Mouse (Mus musculus) midbrain, embryonic 16.5 days (tissue): ENCODE data around the gene 4930402K13Rik. TPM values are rescaled to one million over a fixed set of nuclear protein-coding genes. Genes with fewer than 3 reads are reported as not detected.
"Not testable (repeated sequence)": the region's sequence is repeated elsewhere in the genome, so short reads cannot be mapped to it uniquely, and the experiment has no call there.

Experiments
- ATAC-seq: fragments of 200-750 bp; cut with Nextera tagmentation; 2 replicates; pipeline ENCODE4 v1.8.0; 2017; ENCODE audit warnings: moderate TSS enrichment
- H3K27ac ChIP-seq: fragments of 300-500 bp; sonication (generic); 2 replicates; pipeline ENCODE4 v1.5.1; 2014; ENCODE audit warnings: mild to moderate bottlenecking, low read length, mixed read lengths
- H3K27me3 ChIP-seq: fragments of 300-500 bp; sonication (generic); 2 replicates; pipeline ENCODE4 v1.6.1; 2014; ENCODE audit warnings: low read depth, low read length, mixed read lengths; ENCODE audit not compliant: control insufficient read depth, insufficient read depth
- H3K36me3 ChIP-seq: fragments of 300-500 bp; sonication (generic); 2 replicates; pipeline ENCODE4 v1.6.1; 2014; ENCODE audit warnings: mild to moderate bottlenecking, low read length, moderate library complexity, mixed read lengths; ENCODE audit not compliant: control insufficient read depth, insufficient read depth
- H3K4me1 ChIP-seq: fragments of 300-500 bp; sonication (generic); 2 replicates; pipeline ENCODE4 v1.6.1; 2014; ENCODE audit warnings: mild to moderate bottlenecking, low read length, mixed read lengths; ENCODE audit not compliant: control insufficient read depth, insufficient read depth
- H3K4me2 ChIP-seq: fragments of 300-500 bp; sonication (generic); 2 replicates; pipeline ENCODE4 v1.6.1; 2014; ENCODE audit warnings: mild to moderate bottlenecking, low read length, mixed read lengths
- H3K4me3 ChIP-seq: fragments of 300-500 bp; sonication (generic); 2 replicates; pipeline ENCODE4 v1.5.1; 2014; ENCODE audit warnings: low read depth, mild to moderate bottlenecking, low read length, moderate library complexity, mixed read lengths
- H3K9ac ChIP-seq: fragments of 300-500 bp; sonication (generic); 2 replicates; pipeline ENCODE4 v1.6.1; 2014; ENCODE audit warnings: low read depth, low read length, mixed read lengths
- H3K9me3 ChIP-seq: fragments of 300-500 bp; sonication (generic); replicated peaks from 2 replicates; pipeline ENCODE4 v1.6.1; 2014; ENCODE audit warnings: mild to moderate bottlenecking, low read length, mixed read lengths; ENCODE audit not compliant: control insufficient read depth, poor library complexity, severe bottlenecking
- WGBS: fragments of 180-500 bp; shearing (Covaris S2); extraction: QIAGEN DNeasy Blood & Tissue Kit; methylation state at CpG from one replicate; pipeline ENCODE4 v1.1.7; 2014; 5-methylcytosine and 5-hydroxymethylcytosine counted together
- polyA plus RNA-seq: library from polyadenylated mRNA; unstranded; fragments of >200 nt; fragmentation: Nextera tagmentation; extraction: Ambion mirVana; gene quantifications from 2 replicates; pipeline ENCODE4 v1.2.1, GENCODE M21; 2015

4930402K13Rik gene
- polyA plus RNA-seq = not detected in 2 replicates

DNA sequence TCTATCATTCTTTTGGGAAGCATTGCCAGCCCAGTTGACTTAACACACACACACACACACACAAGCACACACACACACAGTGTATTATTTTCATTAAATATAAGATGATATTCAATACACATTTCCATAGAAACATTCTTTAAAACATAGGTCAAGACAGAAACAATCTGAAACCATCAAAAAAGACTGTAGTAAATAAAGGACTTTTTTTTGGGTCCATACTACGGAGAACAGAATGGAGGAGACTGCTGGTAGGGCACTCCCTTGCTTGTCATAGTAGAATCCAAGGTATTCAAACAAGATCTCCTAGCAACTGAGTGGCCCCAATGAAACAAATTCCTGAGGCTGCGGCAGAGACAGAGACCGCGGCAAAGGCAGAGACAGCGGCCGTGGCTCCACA lies at the start of gene 4930402K13Rik:
TSS of gene 4930402K13Rik (plus strand) at position 301 of the 400 bp plus-strand sequence.
- Histone ChIP-seq H3K27me3 (no peaks in the 10 kb centered on the region), H3K4me2 (no peak within 1 kb of the TSS), H3K4me3 (no peak within 1 kb of the TSS), H3K9me3 (no peaks in the 10 kb centered on the region), H3K27ac (no peak within 1 kb of the TSS), H3K4me1 (no peaks in the 10 kb centered on the region), H3K9ac (no peak within 1 kb of the TSS), H3K36me3 (no peaks in the 10 kb centered on the region)
- 82% methylated on average over 6 of the region's 6 CpGs for WGBS
- no peak for ATAC-seq

DNA sequence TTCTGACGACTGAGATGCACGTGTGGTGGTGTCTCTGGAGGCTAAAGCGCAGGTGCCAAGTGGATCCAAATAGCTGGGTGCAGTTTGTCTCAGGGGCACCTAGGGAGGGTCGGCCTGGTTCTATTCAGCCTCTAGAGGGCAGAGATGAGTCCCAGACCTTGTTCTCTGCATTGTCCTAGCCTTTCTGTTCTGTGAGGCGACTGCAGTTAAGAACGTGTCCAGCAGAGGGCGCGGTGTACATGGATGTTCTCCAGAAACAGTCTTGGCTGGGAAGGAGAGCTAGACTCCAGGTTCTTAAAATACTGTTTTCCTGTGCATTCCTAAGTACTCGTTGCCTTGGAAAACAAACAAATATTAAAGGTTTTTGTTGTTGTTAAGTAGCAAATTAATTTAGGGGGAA lies 43.4 kb upstream of the 4930402K13Rik start:
- not testable (repeated sequence) for ATAC-seq

DNA sequence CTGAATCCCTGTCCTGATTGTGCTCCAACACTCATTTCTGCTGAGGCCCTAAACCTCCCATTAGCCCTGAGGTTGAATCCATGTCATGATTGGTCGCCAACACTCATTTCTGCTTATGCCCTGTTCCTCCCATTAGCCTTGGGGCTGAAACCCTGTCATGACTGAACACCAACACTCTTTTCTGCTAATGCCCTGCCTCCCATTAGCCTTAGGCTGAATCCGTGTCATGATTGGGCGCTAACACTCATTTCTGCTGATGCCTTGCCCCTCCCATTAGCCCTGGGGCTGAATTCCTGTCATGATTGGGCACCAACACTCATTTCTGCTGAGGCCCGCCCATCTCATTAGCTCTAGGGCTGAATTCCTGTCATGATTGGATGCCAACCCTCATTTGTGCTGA lies 42.3 kb upstream of the 4930402K13Rik start:
- no peak overlapping the region for H3K27ac ChIP-seq
- no peak overlapping the region for H3K9ac ChIP-seq
- H3K4me3 ChIP-seq = no peak overlapping the region
- WGBS = 89% methylated on average over 4 of the region's 4 CpGs
- no peak overlapping the region for H3K4me2 ChIP-seq
- no peaks in the 10 kb centered on the region for H3K36me3 ChIP-seq
- no peaks in the 10 kb centered on the region for H3K4me1 ChIP-seq
- H3K9me3 ChIP-seq = peaks cover 3% of the 10 kb centered on the region; the same call in 1 of the 2 replicates
- ATAC-seq = no peak
- no peaks in the 10 kb centered on the region for H3K27me3 ChIP-seq

More for the DNA sequence above, 43.4 kb upstream of the 4930402K13Rik start:
- H3K4me2 ChIP-seq, H3K4me1 ChIP-seq, H3K27me3 ChIP-seq, H3K27ac ChIP-seq, H3K9me3 ChIP-seq, H3K4me3 ChIP-seq, H3K9ac ChIP-seq, H3K36me3 ChIP-seq: not testable (repeated sequence)
- WGBS = 20% methylated on average over 6 of the region's 9 CpGs

GRCm38 (mm10) chrX:9062715-9063114 lies 41.6 kb upstream of the 4930402K13Rik start, which contains the start of gene Fthl17f:
Fthl17f (plus strand) TSS chrX:9063015.
- H3K4me1 ChIP-seq, ATAC-seq, H3K4me2 ChIP-seq, H3K4me3 ChIP-seq, H3K36me3 ChIP-seq, H3K9me3 ChIP-seq, H3K27ac ChIP-seq, H3K27me3 ChIP-seq, H3K9ac ChIP-seq: not testable (repeated sequence)
- WGBS = 91% methylated on average over 11 of the region's 11 CpGs

DNA sequence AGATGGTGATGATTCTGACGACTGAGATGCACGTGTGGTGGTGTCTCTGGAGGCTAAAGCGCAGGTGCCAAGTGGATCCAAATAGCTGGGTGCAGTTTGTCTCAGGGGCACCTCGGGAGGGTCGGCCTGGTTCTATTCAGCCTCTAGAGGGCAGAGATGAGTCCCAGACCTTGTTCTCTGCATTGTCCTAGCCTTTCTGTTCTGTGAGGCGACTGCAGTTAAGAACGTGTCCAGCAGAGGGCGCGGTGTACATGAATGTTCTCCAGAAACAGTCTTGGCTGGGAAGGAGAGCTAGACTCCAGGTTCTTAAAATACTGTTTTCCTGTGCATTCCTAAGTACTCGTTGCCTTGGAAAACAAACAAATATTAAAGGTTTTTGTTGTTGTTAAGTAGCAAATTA lies 26.7 kb upstream of the 4930402K13Rik start:
- H3K4me3 ChIP-seq, H3K27ac ChIP-seq, H3K9me3 ChIP-seq, H3K4me2 ChIP-seq, H3K36me3 ChIP-seq, H3K4me1 ChIP-seq, H3K9ac ChIP-seq, H3K27me3 ChIP-seq: not testable (repeated sequence)
- WGBS = 26% methylated on average over 3 of the region's 10 CpGs
- 0 out of 2 replicates have a peak, but pooled peaks have one; percentile 48 for ATAC-seq

DNA sequence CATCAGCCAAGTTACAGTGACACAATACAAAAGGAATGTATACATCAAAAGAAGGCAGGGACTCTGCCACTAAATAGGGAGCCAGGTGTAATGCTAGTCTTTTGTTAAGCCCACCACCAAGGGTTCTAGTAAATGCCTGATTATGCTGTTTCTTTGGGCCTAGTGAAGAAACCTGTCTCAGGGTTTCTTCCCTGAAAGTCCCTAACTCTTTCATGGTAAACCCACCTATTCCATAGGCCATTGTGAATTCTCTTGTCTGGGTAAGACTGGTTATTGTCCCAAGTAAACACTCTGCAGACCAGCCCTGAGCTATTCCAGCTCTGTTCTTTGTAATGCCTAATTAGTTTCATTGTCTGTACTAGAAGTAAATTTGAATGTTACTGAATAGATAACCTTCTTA lies 9.3 kb upstream of the 4930402K13Rik start:
- not testable (repeated sequence) for ATAC-seq, H3K9me3 ChIP-seq, H3K27ac ChIP-seq, H3K4me1 ChIP-seq, H3K4me3 ChIP-seq, H3K27me3 ChIP-seq, H3K4me2 ChIP-seq, H3K36me3 ChIP-seq, H3K9ac ChIP-seq

GRCm38 (mm10) chrX:9110381-9110780 lies 6.0 kb downstream of the 4930402K13Rik start:
- no peaks in the 10 kb centered on the region for H3K36me3 ChIP-seq
- no peak overlapping the region for H3K27ac ChIP-seq
- H3K4me1 ChIP-seq = no peaks in the 10 kb centered on the region
- H3K4me2 ChIP-seq = no peak overlapping the region
- no peak overlapping the region for H3K9ac ChIP-seq
- no peaks in the 10 kb centered on the region for H3K27me3 ChIP-seq
- H3K9me3 ChIP-seq = no peaks in the 10 kb centered on the region
- no peak for ATAC-seq
- H3K4me3 ChIP-seq = no peak overlapping the region
- 67% methylated on average over 2 of the region's 2 CpGs for WGBS

DNA sequence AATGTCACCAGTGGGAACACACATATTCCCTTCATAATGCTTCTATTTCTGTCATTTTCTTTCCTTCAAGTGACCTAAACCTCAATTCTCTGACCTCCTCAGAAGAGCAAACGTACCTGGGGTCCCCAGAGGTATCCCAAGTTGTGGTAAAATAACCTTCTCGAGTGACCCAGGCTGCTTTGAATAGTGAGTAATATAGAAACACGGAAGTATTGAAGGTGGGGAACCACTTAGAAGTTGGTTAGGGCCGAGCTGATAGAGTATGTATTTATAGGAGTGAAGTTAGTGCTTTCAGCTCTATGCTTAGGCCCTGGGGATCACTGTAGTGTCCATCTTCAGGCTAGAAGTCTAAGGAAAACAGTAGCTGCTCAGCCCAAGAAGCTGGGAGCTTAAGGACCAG lies 20.6 kb downstream of the 4930402K13Rik start:
- H3K9ac ChIP-seq = no peak overlapping the region
- no peaks in the 10 kb centered on the region for H3K9me3 ChIP-seq
- ATAC-seq = no peak
- no peaks in the 10 kb centered on the region for H3K4me1 ChIP-seq
- H3K36me3 ChIP-seq = no peaks in the 10 kb centered on the region
- whole genome bisulfite sequencing = 65% methylated on average over 4 of the region's 4 CpGs
- H3K4me2 ChIP-seq = no peak overlapping the region
- H3K27ac ChIP-seq = no peak overlapping the region
- H3K27me3 ChIP-seq = no peaks in the 10 kb centered on the region
- H3K4me3 ChIP-seq = no peak overlapping the region

DNA sequence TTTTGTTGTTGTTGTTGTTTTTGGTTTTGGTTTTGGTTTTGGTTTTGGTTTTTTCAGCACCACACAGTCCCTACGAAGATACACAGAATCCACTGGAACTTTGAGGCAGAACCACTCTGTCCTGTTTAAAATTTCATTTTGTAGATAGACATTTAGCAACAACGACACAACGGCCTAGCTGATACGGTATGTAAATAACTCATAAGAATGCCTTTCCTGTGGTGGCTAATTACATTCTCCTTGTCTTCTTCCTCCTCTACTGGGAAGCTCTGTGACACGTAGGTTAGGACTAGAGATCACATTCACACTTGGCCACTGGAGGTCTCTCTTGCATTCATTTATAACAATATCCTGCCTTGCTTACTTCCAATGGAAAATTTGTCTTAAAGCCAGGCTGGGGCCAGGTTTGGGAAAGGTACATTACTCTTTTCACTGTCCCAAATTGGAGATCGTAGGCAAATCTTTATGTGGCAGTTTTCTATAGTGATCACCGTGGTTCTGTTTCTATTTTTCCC lies 24.0 kb downstream of the 4930402K13Rik start:
- Histone ChIP-seq H3K9ac (no peak overlapping the region), H3K36me3 (no peaks in the 10 kb centered on the region), H3K4me1 (no peaks in the 10 kb centered on the region), H3K9me3 (no peaks in the 10 kb centered on the region), H3K27me3 (no peaks in the 10 kb centered on the region), H3K27ac (no peak overlapping the region), H3K4me3 (no peak overlapping the region), H3K4me2 (no peak overlapping the region)
- peak; percentile 80; the same call in 1 of the 2 replicates for ATAC-seq
- WGBS = 42% methylated on average over 7 of the region's 7 CpGs
